Mouse (Mus musculus): ENCODE results near the gene Fkbp15.

GRCm38 (mm10) chr4:62281319-62281718, 79.0 kb downstream of the Fkbp15 start:
- TF ChIP-seq CTCF (IDR thresholded peaks at IDR 0.05; ENCODE audit: low read depth, low read length) (no peak), POLR2A (IDR thresholded peaks at IDR 0.05; ENCODE audit: extremely low read depth, insufficient read depth, low read length) (no peak)
